Mouse (Mus musculus): Measurements from ENCODE around the gene Gm5426. TPM values are rescaled to one million over a fixed set of nuclear protein-coding genes. Genes with fewer than 3 reads are reported as not detected.

The Gm5426 gene
- polyA plus RNA-seq, 1 experiment, result not detected

DNA sequence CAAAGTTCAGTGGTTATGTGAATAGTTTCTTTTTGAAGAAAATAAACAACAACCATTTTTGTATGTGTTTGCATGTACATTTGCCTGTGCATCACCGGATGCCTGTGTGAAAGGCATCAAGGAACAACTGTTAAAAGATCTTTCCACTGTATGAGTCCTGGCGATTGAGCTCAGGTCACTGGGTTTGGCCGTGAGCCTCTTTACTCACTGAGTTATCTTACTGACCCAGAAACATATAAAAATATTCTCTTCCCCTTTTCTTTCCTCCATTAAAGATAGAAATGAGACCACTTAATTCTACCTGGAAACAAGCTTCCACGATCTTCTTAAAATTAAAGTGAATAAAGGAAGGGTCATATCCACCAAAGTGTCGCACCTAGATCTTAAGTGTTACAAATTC, 10.2 kb downstream of the Gm5426 start:
- Histone ChIP-seq H3K27me3 (ENCODE audit: control insufficient read depth, insufficient read depth, insufficient read length) (no peaks in the 10 kb centered on the region), H3K4me3 (ENCODE audit: insufficient read depth, poor library complexity, severe bottlenecking) (no peak overlapping the region), H3K36me3 (ENCODE audit: control insufficient read depth, insufficient read depth) (no peaks in the 10 kb centered on the region), H3K79me2 (ENCODE audit: control insufficient read depth, insufficient read depth) (no peaks in the 10 kb centered on the region), H3K79me3 (ENCODE audit: low read depth) (no peaks in the 10 kb centered on the region), H3ac (ENCODE audit: control insufficient read depth, insufficient read length, low read depth) (no peak overlapping the region)
- TF ChIP-seq USF1 (IDR thresholded peaks at IDR 0.05; ENCODE audit: low read depth) (no peak), CTCF (IDR thresholded peaks at IDR 0.05; ENCODE audit: control insufficient read depth, insufficient read depth, insufficient read length) (no peak), MAX (IDR thresholded peaks at IDR 0.05) (no peak), MYOG (IDR thresholded peaks at IDR 0.05; ENCODE audit: control insufficient read depth, extremely low read depth, insufficient read length) (no peak), FOSL1 (IDR thresholded peaks at IDR 0.05; ENCODE audit: insufficient read depth, low read length, poor library complexity, severe bottlenecking) (no peak), MYOD1 (IDR thresholded peaks at IDR 0.05; ENCODE audit: control insufficient read depth, insufficient read length, low read depth) (no peak), CEBPB (IDR thresholded peaks at IDR 0.05; ENCODE audit: low read depth) (no peak)

DNA sequence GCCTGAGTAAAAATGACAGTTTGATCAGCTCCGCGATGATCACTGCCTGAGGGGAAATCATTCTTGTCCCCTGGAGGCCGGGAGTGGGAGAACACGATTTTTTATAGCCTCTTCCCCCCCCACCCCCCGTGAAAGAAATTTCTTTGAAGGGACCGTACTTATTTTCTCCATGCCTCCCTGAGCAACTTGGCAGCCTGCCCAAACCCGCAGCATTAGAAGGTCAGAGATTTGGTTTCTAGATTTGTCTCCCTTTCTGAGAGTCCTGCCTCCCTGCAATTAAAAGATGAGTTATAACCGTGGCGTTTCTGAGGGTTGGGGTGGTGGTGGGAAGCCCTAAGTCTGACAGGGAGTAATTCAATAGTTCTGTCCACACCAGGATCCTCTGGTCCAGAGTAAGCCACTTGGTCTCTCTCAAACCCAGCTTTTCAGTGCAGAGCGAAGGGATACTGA, 11.9 kb downstream of the Gm5426 start:
- TF ChIP-seq MYOD1 (IDR thresholded peaks at IDR 0.05; ENCODE audit: control insufficient read depth, insufficient read length, low read depth) (no peak), USF1 (IDR thresholded peaks at IDR 0.05; ENCODE audit: low read depth) (no peak), MAX (IDR thresholded peaks at IDR 0.05) (no peak), FOSL1 (IDR thresholded peaks at IDR 0.05; ENCODE audit: insufficient read depth, low read length, poor library complexity, severe bottlenecking) (no peak), MYOG (IDR thresholded peaks at IDR 0.05; ENCODE audit: control insufficient read depth, extremely low read depth, insufficient read length) (no peak), CTCF (IDR thresholded peaks at IDR 0.05; ENCODE audit: control insufficient read depth, insufficient read depth, insufficient read length) (no peak), CEBPB (IDR thresholded peaks at IDR 0.05; ENCODE audit: low read depth) (no peak)
- H3K79me2 ChIP-seq (ENCODE audit: control insufficient read depth, insufficient read depth), result no peaks in the 10 kb centered on the region
- no peaks in the 10 kb centered on the region for H3K79me3 ChIP-seq (ENCODE audit: low read depth)
- no peaks in the 10 kb centered on the region for H3K36me3 ChIP-seq (ENCODE audit: control insufficient read depth, insufficient read depth)
- no peak overlapping the region for H3ac ChIP-seq (ENCODE audit: control insufficient read depth, insufficient read length, low read depth)
- H3K27me3 ChIP-seq (ENCODE audit: control insufficient read depth, insufficient read depth, insufficient read length), result no peaks in the 10 kb centered on the region
- no peak overlapping the region for H3K4me3 ChIP-seq (ENCODE audit: insufficient read depth, poor library complexity, severe bottlenecking)

DNA sequence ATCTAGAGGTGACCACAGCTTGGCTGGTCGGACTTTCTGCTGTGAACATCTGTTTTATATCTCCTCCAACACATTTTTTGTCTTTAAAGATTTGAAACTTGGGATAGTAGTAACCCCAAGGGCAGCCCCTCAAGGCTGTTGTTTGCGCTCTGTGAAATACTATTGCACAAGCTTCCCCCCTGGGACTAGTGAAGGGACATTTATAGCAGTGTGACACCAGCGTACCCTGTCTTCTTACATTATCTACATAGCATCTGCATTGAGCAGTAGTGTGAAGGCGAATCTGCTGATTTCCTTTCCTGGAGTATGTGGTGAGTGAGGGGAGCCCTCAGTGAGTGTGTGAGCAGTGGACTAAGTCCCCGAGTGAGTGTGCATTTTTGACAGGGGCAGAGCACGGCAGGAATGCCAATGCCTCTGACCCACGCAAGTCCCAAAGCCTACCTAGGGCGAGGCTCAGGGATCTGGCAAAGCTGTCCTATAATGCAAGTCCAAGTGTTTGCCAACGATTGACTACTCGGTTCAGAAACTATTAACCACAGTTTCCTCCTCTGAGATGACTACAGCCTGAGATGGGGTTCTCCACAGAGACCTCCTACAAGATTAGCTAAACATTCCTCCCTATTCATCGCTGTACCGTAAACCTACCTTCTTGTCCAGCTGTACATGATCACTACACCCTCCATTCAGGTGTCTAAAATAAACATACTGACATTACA, 14.2 kb downstream of the Gm5426 start:
- Histone ChIP-seq H3K79me2 (ENCODE audit: control insufficient read depth, insufficient read depth) (no peaks in the 10 kb centered on the region), H3K4me3 (ENCODE audit: insufficient read depth, poor library complexity, severe bottlenecking) (no peak overlapping the region), H3K36me3 (ENCODE audit: control insufficient read depth, insufficient read depth) (no peaks in the 10 kb centered on the region), H3K79me3 (ENCODE audit: low read depth) (no peaks in the 10 kb centered on the region), H3K27me3 (ENCODE audit: control insufficient read depth, insufficient read depth, insufficient read length) (no peaks in the 10 kb centered on the region), H3ac (ENCODE audit: control insufficient read depth, insufficient read length, low read depth) (no peak overlapping the region)
- TF ChIP-seq MYOD1 (IDR thresholded peaks at IDR 0.05; ENCODE audit: control insufficient read depth, insufficient read length, low read depth) (no peak), CEBPB (IDR thresholded peaks at IDR 0.05; ENCODE audit: low read depth) (no peak), MYOG (IDR thresholded peaks at IDR 0.05; ENCODE audit: control insufficient read depth, extremely low read depth, insufficient read length) (no peak), USF1 (IDR thresholded peaks at IDR 0.05; ENCODE audit: low read depth) (no peak), MAX (IDR thresholded peaks at IDR 0.05) (no peak), CTCF (IDR thresholded peaks at IDR 0.05; ENCODE audit: control insufficient read depth, insufficient read depth, insufficient read length) (no peak), FOSL1 (IDR thresholded peaks at IDR 0.05; ENCODE audit: insufficient read depth, low read length, poor library complexity, severe bottlenecking) (no peak)

DNA sequence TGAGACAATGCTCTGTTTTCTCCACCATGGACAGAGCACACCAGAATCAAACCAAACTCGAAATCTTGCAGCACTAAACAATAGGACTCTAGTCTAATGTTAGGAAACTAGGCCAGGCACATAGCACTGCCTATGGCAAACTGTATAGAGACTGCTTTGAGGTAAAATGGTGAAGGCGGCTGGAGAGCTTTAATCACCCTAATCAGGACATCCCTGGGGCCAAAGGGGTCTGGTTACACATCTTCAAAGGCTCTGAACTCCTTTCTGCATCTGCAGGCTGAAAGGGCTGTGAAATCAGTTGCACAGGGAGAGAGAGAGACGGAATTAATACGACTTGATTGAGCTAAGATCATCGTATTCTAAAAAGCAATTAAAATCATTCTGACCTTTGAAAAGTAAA, 16.9 kb downstream of the Gm5426 start:
- Histone ChIP-seq H3K79me2 (ENCODE audit: control insufficient read depth, insufficient read depth) (no peaks in the 10 kb centered on the region), H3ac (ENCODE audit: control insufficient read depth, insufficient read length, low read depth) (no peak overlapping the region), H3K4me3 (ENCODE audit: insufficient read depth, poor library complexity, severe bottlenecking) (no peak overlapping the region), H3K79me3 (ENCODE audit: low read depth) (no peaks in the 10 kb centered on the region), H3K36me3 (ENCODE audit: control insufficient read depth, insufficient read depth) (no peaks in the 10 kb centered on the region), H3K27me3 (ENCODE audit: control insufficient read depth, insufficient read depth, insufficient read length) (no peaks in the 10 kb centered on the region)
- TF ChIP-seq CTCF (IDR thresholded peaks at IDR 0.05; ENCODE audit: control insufficient read depth, insufficient read depth, insufficient read length), result no peak

DNA sequence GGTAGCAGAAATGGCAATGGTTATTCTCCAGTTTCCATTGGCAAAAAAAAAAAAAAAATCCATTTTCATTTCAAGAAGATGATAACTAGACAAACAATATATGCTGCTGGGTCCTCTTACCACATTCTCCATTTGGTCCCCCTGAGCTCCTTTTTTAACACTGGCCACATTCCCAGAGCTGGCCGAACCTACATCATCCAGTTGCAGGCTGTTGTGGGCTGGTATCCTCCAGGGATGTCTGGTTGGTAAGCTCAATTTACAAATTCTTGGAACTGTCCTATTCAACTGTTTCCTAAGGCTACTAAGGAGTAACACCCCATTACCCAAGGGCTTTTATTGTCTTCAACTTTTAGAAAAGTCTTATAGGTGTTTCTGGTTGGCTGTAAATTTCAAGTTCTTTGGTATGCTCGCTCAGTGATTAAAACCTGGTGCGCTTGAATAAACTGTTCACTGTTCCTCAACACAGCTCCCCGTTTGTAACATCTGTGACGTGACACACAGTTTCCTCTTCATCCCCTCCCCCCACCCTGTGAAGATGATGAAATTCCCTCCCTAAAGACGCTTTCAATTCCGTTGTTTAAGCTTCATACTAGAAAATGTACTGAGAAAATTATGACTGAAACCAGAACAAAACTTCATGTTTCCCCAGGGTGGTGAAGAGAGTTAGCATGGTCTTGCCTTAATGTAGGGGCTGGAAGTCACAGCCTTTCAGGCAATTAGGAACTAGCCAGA, 26.7 kb downstream of the Gm5426 start:
- no peaks in the 10 kb centered on the region for H3K36me3 ChIP-seq (ENCODE audit: control insufficient read depth, insufficient read depth)
- no peak for TF ChIP-seq MYOG (IDR thresholded peaks at IDR 0.05; ENCODE audit: control insufficient read depth, extremely low read depth, insufficient read length)
- no peak for TF ChIP-seq MYOD1 (IDR thresholded peaks at IDR 0.05; ENCODE audit: control insufficient read depth, insufficient read length, low read depth)
- no peak for TF ChIP-seq CTCF (IDR thresholded peaks at IDR 0.05; ENCODE audit: control insufficient read depth, insufficient read depth, insufficient read length)
- TF ChIP-seq FOSL1 (IDR thresholded peaks at IDR 0.05; ENCODE audit: insufficient read depth, low read length, poor library complexity, severe bottlenecking), result no peak
- TF ChIP-seq MAX (IDR thresholded peaks at IDR 0.05), result no peak
- no peak for TF ChIP-seq CEBPB (IDR thresholded peaks at IDR 0.05; ENCODE audit: low read depth)
- no peak for TF ChIP-seq USF1 (IDR thresholded peaks at IDR 0.05; ENCODE audit: low read depth)

More for the DNA sequence above, 26.7 kb downstream of the Gm5426 start:
- Histone ChIP-seq H3K79me3 (ENCODE audit: low read depth) (no peaks in the 10 kb centered on the region), H3K79me2 (ENCODE audit: control insufficient read depth, insufficient read depth) (no peaks in the 10 kb centered on the region), H3K4me3 (ENCODE audit: insufficient read depth, poor library complexity, severe bottlenecking) (no peak overlapping the region), H3K27me3 (ENCODE audit: control insufficient read depth, insufficient read depth, insufficient read length) (no peaks in the 10 kb centered on the region), H3ac (ENCODE audit: control insufficient read depth, insufficient read length, low read depth) (no peak overlapping the region)

All from C2C12 (cell line).